Mouse (Mus musculus) ES-Bruce4 (cell line): ENCODE results near the gene Pgrmc2.

Source experiments
- CTCF ChIP-seq: IDR thresholded peaks from one replicate; pipeline ENCODE4 v1.8.1; 2011; ENCODE audit warnings: low read depth, low read length
- EP300 ChIP-seq: IDR thresholded peaks from 2 replicates; pipeline ENCODE4 v1.6.1; 2011; ENCODE audit warnings: low read depth, low read length; ENCODE audit not compliant: insufficient read depth

- no peak for TF ChIP-seq EP300
- TF ChIP-seq CTCF: no peak
Measured at GRCm38 (mm10) chr3:41053334-41053733, 29.5 kb downstream of the Pgrmc2 start.
